Mouse (Mus musculus) MEL (cell line): Measurements from ENCODE around the gene Socs7. TPM values are rescaled to one million over a fixed set of nuclear protein-coding genes. Genes with fewer than 3 reads are reported as not detected.

Source experiments
- DNase-seq: peaks from one replicate; pipeline ENCODE4 v3.0.0; 2011; ENCODE audit warnings: low read depth, low spot score
- H3K27ac ChIP-seq: 2 replicates; pipeline ENCODE4 v1.5.1; 2012; ENCODE audit warnings: low read depth, mild to moderate bottlenecking, control low read depth, low read length, moderate library complexity; ENCODE audit not compliant: control insufficient read depth
- H3K27me3 ChIP-seq, 2 experiments: fragments of 150-350 bp in 1 of 2; sonication (generic) in 1 of 2; 2 replicates each; pipeline ENCODE4 v1.6.1; 2012; ENCODE audit warnings: low read length in 2 of 2, mild to moderate bottlenecking in 2 of 2, improper control_type of control experiment in 1 of 2, moderate library complexity in 1 of 2; ENCODE audit not compliant: insufficient read depth in 2 of 2, control insufficient read depth in 1 of 2
- H3K36me3 ChIP-seq, 2 experiments: 2 replicates each; pipeline ENCODE4 v1.6.1; 2012 to 2014; ENCODE audit warnings: low read length in 2 of 2, improper control_type of control experiment in 1 of 2, inconsistent platforms in 1 of 2, mild to moderate bottlenecking in 1 of 2; ENCODE audit not compliant: insufficient read depth in 2 of 2, control insufficient read depth in 1 of 2
- H3K4me1 ChIP-seq, 2 experiments: fragments of 150-350 bp in 1 of 2; sonication (generic) in 1 of 2; 2 replicates each; pipeline ENCODE4 v1.6.1; 2012; ENCODE audit warnings: low read length in 2 of 2, improper control_type of control experiment in 1 of 2, mild to moderate bottlenecking in 1 of 2; ENCODE audit not compliant: insufficient read depth in 2 of 2, control insufficient read depth in 1 of 2
- H3K4me3 ChIP-seq, 2 experiments: fragments of 150-350 bp in 1 of 2; sonication (generic) in 1 of 2; 2 replicates each; pipeline ENCODE4 v1.5.1; 2012; ENCODE audit warnings: low read depth in 2 of 2, low read length in 2 of 2, mild to moderate bottlenecking in 2 of 2, moderate library complexity in 2 of 2, control low read depth in 1 of 2, improper control_type of control experiment in 1 of 2; ENCODE audit not compliant: control insufficient read depth in 1 of 2, insufficient read depth in 1 of 2
- H3K79me2 ChIP-seq: 2 replicates; pipeline ENCODE4 v1.6.1; 2012; ENCODE audit warnings: mild to moderate bottlenecking, low read length, moderate library complexity; ENCODE audit not compliant: control insufficient read depth, poor library complexity, insufficient read depth
- H3K9ac ChIP-seq: 2 replicates; pipeline ENCODE4 v1.6.1; 2012; ENCODE audit warnings: low read depth, mild to moderate bottlenecking, control low read depth, low read length, moderate library complexity; ENCODE audit not compliant: control insufficient read depth, poor library complexity, severe bottlenecking
- H3K9me3 ChIP-seq: fragments of 150-350 bp; sonication (generic); replicated peaks from 2 replicates; pipeline ENCODE4 v1.6.1; 2012; ENCODE audit warnings: mild to moderate bottlenecking, low read length, improper control_type of control experiment, moderate library complexity; ENCODE audit not compliant: insufficient read depth
- CHD1 ChIP-seq: IDR thresholded peaks from 2 replicates; pipeline ENCODE4 v1.6.1; 2012; ENCODE audit warnings: low read depth, mild to moderate bottlenecking, inconsistent platforms, low read length, improper control_type of control experiment
- E2F4 ChIP-seq: IDR thresholded peaks from 2 replicates; pipeline ENCODE4 v1.6.1; 2011; ENCODE audit warnings: low read depth, low read length, improper control_type of control experiment, borderline replicate concordance
- ELF1 ChIP-seq: IDR thresholded peaks from 2 replicates; pipeline ENCODE4 v1.6.1; 2014; ENCODE audit warnings: low read depth, mild to moderate bottlenecking, inconsistent platforms, low read length, improper control_type of control experiment, moderate library complexity
- EP300 ChIP-seq, 2 experiments: IDR thresholded peaks; 2 replicates each; pipeline ENCODE4 v1.6.1; 2011; ENCODE audit warnings: improper control_type of control experiment in 2 of 2, low read length in 2 of 2, low read depth in 1 of 2, mild to moderate bottlenecking in 1 of 2
- ETS1 ChIP-seq: IDR thresholded peaks from 2 replicates; pipeline ENCODE4 v1.6.1; 2012; ENCODE audit warnings: low read depth, mild to moderate bottlenecking, inconsistent platforms, low read length, improper control_type of control experiment, moderate library complexity
- GABPA ChIP-seq: IDR thresholded peaks from 2 replicates; pipeline ENCODE4 v1.6.1; 2012; ENCODE audit warnings: low read depth, mild to moderate bottlenecking, inconsistent platforms, low read length, improper control_type of control experiment, moderate library complexity
- MAFK ChIP-seq: IDR thresholded peaks from 2 replicates; pipeline ENCODE4 v1.6.1; 2011; ENCODE audit warnings: low read depth, mild to moderate bottlenecking, low read length, improper control_type of control experiment, borderline replicate concordance
- MAZ ChIP-seq: IDR thresholded peaks from 2 replicates; pipeline ENCODE4 v1.6.1; 2012; ENCODE audit warnings: low read depth, mild to moderate bottlenecking, inconsistent platforms, low read length, improper control_type of control experiment
- MXI1 ChIP-seq: IDR thresholded peaks from 2 replicates; pipeline ENCODE4 v1.6.1; 2011; ENCODE audit warnings: mild to moderate bottlenecking, low read depth, low read length, improper control_type of control experiment
- MYC ChIP-seq: IDR thresholded peaks from 2 replicates; pipeline ENCODE4 v1.6.1; 2011; ENCODE audit warnings: low read depth, mild to moderate bottlenecking, low read length, improper control_type of control experiment, moderate library complexity
- POLR2AphosphoS5 ChIP-seq: IDR thresholded peaks from 2 replicates; pipeline ENCODE4 v1.6.1; 2012; ENCODE audit warnings: low read depth, borderline replicate concordance, mild to moderate bottlenecking, inconsistent platforms, low read length, moderate library complexity, mixed read lengths
- RCOR1 ChIP-seq: IDR thresholded peaks from 2 replicates; pipeline ENCODE4 v1.6.1; 2012; ENCODE audit warnings: low read depth, mild to moderate bottlenecking, inconsistent platforms, low read length, improper control_type of control experiment
- SMC3 ChIP-seq: IDR thresholded peaks from 2 replicates; pipeline ENCODE4 v1.6.1; 2011; ENCODE audit warnings: low read depth, low read length, improper control_type of control experiment
- TAL1 ChIP-seq: IDR thresholded peaks from 2 replicates; pipeline ENCODE4 v1.6.1; 2012; ENCODE audit warnings: mild to moderate bottlenecking, inconsistent platforms, low read length, moderate library complexity, mixed read lengths
- TBP ChIP-seq: IDR thresholded peaks from 2 replicates; pipeline ENCODE4 v1.8.0; 2011; ENCODE audit warnings: low read depth, low read length, improper control_type of control experiment
- UBTF ChIP-seq: IDR thresholded peaks from 2 replicates; pipeline ENCODE4 v1.6.1; 2012; ENCODE audit warnings: low read depth, mild to moderate bottlenecking, inconsistent platforms, low read length, improper control_type of control experiment, moderate library complexity, borderline replicate concordance; ENCODE audit not compliant: insufficient read depth
- USF1 ChIP-seq: IDR thresholded peaks from 2 replicates; pipeline ENCODE4 v1.6.1; 2014; ENCODE audit warnings: low read depth, mild to moderate bottlenecking, inconsistent platforms, low read length, improper control_type of control experiment, moderate library complexity
- ZKSCAN1 ChIP-seq: IDR thresholded peaks from 2 replicates; pipeline ENCODE4 v1.6.1; 2012; ENCODE audit warnings: low read depth, mild to moderate bottlenecking, inconsistent platforms, low read length, improper control_type of control experiment, moderate library complexity
- ZMIZ1 ChIP-seq: IDR thresholded peaks from 2 replicates; pipeline ENCODE4 v1.6.1; 2012; ENCODE audit warnings: low read depth, mild to moderate bottlenecking, inconsistent platforms, low read length, improper control_type of control experiment, moderate library complexity
- polyA plus RNA-seq, 2 experiments: library from polyadenylated mRNA; stranded (reverse) in 1 of 2; unstranded in 1 of 2; fragments of >175 nt in 1 of 2; fragments of >200 nt in 1 of 2; gene quantifications; 2 replicates each; pipeline versions ENCODE4 v1.2.1 to v1.2.4; 2012; ENCODE audit warnings: low replicate concordance in 2 of 2, low read depth in 1 of 2; ENCODE audit not compliant: insufficient read length in 2 of 2, insufficient read depth in 1 of 2, missing spikeins in 1 of 2
- total RNA-seq: library from RNA; depleted of rRNA; stranded (reverse); fragments of 300-350 nt; gene quantifications from 2 replicates; pipeline ENCODE4 v1.2.3, GENCODE M21; 2012

Gene Socs7
- total and polyA plus RNA-seq, 3 experiments = 19.3 to 21.0 TPM; not detected in 1

- H3K4me1 ChIP-seq = peaks cover 2 to 8% of the 10 kb centered on the region in 2 experiments; a peak in 3 of 4 replicates
Measured at GRCm38 (mm10) chr11:97418834-97419539, 56.6 kb downstream of the Socs7 start.

GRCm38 (mm10) chr11:97419540-97419900, 57.2 kb downstream of the Socs7 start:
- H3K27ac ChIP-seq = no peak overlapping the region
- no peak for DNase-seq
- no peak for TF ChIP-seq RCOR1
- H3K27me3 ChIP-seq = no peaks in the 10 kb centered on the region
- H3K9ac ChIP-seq = no peak overlapping the region
- H3K4me3 ChIP-seq = no peak overlapping the region
- peaks cover 0 to 2% of the 10 kb centered on the region in 2 experiments; a peak in 1 of 4 replicates for H3K36me3 ChIP-seq
- H3K9me3 ChIP-seq = no peaks in the 10 kb centered on the region
- peaks cover 3% of the 10 kb centered on the region; the same call in 1 of the 2 replicates for H3K79me2 ChIP-seq
- peaks cover 5 to 13% of the 10 kb centered on the region in 2 experiments for H3K4me1 ChIP-seq

More at GRCm38 (mm10) chr11:97418834-97419539, 56.6 kb downstream of the Socs7 start:
- Histone ChIP-seq H3K27ac (no peak overlapping the region), H3K9me3 (no peaks in the 10 kb centered on the region), H3K4me3 (no peak overlapping the region), H3K9ac (no peak overlapping the region), H3K79me2 (peaks cover 3% of the 10 kb centered on the region; the same call in 1 of the 2 replicates), H3K36me3 (peaks cover 0 to 2% of the 10 kb centered on the region in 2 experiments; a peak in 1 of 4 replicates), H3K27me3 (no peaks in the 10 kb centered on the region)
- TF ChIP-seq UBTF = no peak
- no peak for TF ChIP-seq MAFK
- TF ChIP-seq ETS1 = no peak
- TF ChIP-seq POLR2AphosphoS5 = no peak
- TF ChIP-seq ELF1 = no peak
- no peak for TF ChIP-seq SMC3
- no peak for TF ChIP-seq TBP
- no peak for TF ChIP-seq USF1
- TF ChIP-seq CHD1 = no peak
- TF ChIP-seq ZKSCAN1 = no peak
- no peak for TF ChIP-seq MYC
- TF ChIP-seq GABPA = no peak
- TF ChIP-seq E2F4 = no peak
- TF ChIP-seq MAZ = no peak
- TF ChIP-seq EP300 (IDR thresholded peaks at IDR 0.05; ENCODE audit: low read depth in 1 of 2, low read length in 2 of 2) = no peak
- no peak for TF ChIP-seq ZMIZ1
- TF ChIP-seq MXI1 = no peak
- no peak for TF ChIP-seq TAL1
- no peak for DNase-seq
